Mouse (Mus musculus): ENCODE measurements at regions not wholly inside any gene's neighbourhood (a gene's known extent, or its start where the extent isn't known, plus 50 kb on each side); places are given as distances from the start of the nearest gene placed in this dataset.

DNA sequence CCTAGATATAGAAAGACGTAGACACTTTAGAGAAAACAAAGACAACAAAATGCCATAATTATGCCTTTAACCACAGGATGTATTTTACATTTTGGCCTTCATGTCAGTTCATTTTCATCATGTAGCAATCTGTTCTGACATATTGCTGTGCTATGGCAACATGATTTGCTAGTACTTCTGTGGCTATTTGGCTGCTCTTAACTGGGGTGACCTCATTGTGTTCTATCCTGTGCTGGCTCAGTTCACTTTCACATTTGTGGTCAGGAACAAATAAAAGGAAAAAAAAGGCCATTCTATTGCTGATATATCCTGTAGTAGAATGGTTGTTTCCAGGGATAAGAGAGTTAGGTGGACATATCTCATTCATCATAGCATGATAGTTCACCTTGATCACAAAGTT, 758.5 kb downstream of the Pla2g4a start:
- Histone ChIP-seq H3K27ac (ENCODE audit: control insufficient read depth, low read depth, low read length) (no peak overlapping the region), H3K27me3 (ENCODE audit: control insufficient read depth in 1 of 2, insufficient read depth in 2 of 2, low read length in 2 of 2) (no peaks in the 10 kb centered on the region), H3K9me3 (replicated peaks; ENCODE audit: insufficient read depth, low read length) (no peaks in the 10 kb centered on the region), H3K4me1 (ENCODE audit: control insufficient read depth in 1 of 2, insufficient read depth in 2 of 2, low read length in 2 of 2) (no peaks in the 10 kb centered on the region), H3K9ac (ENCODE audit: control insufficient read depth, low read depth, low read length, poor library complexity, severe bottlenecking) (no peak overlapping the region), H3K79me2 (ENCODE audit: control insufficient read depth, insufficient read depth, low read length, poor library complexity) (no peaks in the 10 kb centered on the region), H3K4me3 (ENCODE audit: control insufficient read depth in 1 of 2, insufficient read depth in 1 of 2, low read depth in 2 of 2, low read length in 2 of 2) (no peak overlapping the region), H3K36me3 (ENCODE audit: control insufficient read depth in 1 of 2, insufficient read depth in 2 of 2, low read length in 2 of 2) (peaks cover 0 to 2% of the 10 kb centered on the region in 2 experiments; a peak in 1 of 4 replicates)
- TF ChIP-seq MAFK (IDR thresholded peaks at IDR 0.05; ENCODE audit: borderline replicate concordance, low read depth, low read length) (no peak), CHD2 (IDR thresholded peaks at IDR 0.05; ENCODE audit: low read length) (no peak)
- DNase-seq (ENCODE audit: low read depth, low spot score): no peak

DNA sequence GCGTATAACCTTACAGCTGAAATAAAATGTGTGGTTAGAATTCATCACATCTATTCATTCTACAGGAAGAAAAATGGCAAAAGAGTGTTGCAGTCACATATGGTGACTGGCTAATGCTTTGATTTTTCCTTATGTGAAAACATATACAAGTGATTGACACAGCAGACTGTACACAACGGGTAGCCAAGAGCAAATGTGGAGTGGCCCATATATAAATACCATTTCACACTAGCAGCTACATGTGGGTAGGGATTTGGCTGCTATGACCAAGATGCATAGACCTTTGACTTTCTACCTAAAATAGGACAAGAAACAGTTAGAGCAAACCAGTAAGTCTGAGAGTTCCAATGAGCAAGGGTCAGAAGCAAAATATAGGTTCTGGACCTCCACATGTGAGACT, 761.8 kb downstream of the Pla2g4a start:
- DNase-seq (ENCODE audit: low read depth, low spot score): no peak
- no peak for TF ChIP-seq MAFK (IDR thresholded peaks at IDR 0.05; ENCODE audit: borderline replicate concordance, low read depth, low read length)
- no peak for TF ChIP-seq GABPA (IDR thresholded peaks at IDR 0.05; ENCODE audit: low read depth, low read length)
- TF ChIP-seq TCF12 (IDR thresholded peaks at IDR 0.05; ENCODE audit: low read depth, low read length): no peak
- TF ChIP-seq TBP (IDR thresholded peaks at IDR 0.05; ENCODE audit: low read depth, low read length): no peak
- no peak for TF ChIP-seq E2F4 (IDR thresholded peaks at IDR 0.05; ENCODE audit: borderline replicate concordance, low read depth, low read length)
- TF ChIP-seq ELF1 (IDR thresholded peaks at IDR 0.05; ENCODE audit: low read depth, low read length): no peak
- no peak for TF ChIP-seq UBTF (IDR thresholded peaks at IDR 0.05; ENCODE audit: borderline replicate concordance, insufficient read depth, low read depth, low read length)
- no peak for TF ChIP-seq JUND (IDR thresholded peaks at IDR 0.05; ENCODE audit: low read depth, low read length)
- no peak for TF ChIP-seq CTCF (IDR thresholded peaks at IDR 0.05 in 2 of 3, conservative IDR thresholded peaks at IDR 0.05 in 1 of 3; ENCODE audit: control insufficient read depth in 1 of 3, insufficient read depth in 1 of 3, low read depth in 2 of 3, low read length in 3 of 3, poor library complexity in 1 of 3, severe bottlenecking in 1 of 3)
- TF ChIP-seq ETS1 (IDR thresholded peaks at IDR 0.05; ENCODE audit: low read depth, low read length): no peak
- no peak for TF ChIP-seq USF2 (IDR thresholded peaks at IDR 0.05; ENCODE audit: borderline replicate concordance in 1 of 2, insufficient read depth in 1 of 2, low read depth in 1 of 2, low read length in 2 of 2)
- no peak for TF ChIP-seq SIN3A (IDR thresholded peaks at IDR 0.05; ENCODE audit: low read length)
- no peak for TF ChIP-seq POLR2AphosphoS2 (IDR thresholded peaks at IDR 0.05; ENCODE audit: low read length)
- no peak for TF ChIP-seq HCFC1 (IDR thresholded peaks at IDR 0.05; ENCODE audit: low read depth, low read length)
- no peak for TF ChIP-seq SMC3 (IDR thresholded peaks at IDR 0.05; ENCODE audit: low read depth, low read length)
- no peak for TF ChIP-seq RCOR1 (IDR thresholded peaks at IDR 0.05; ENCODE audit: low read depth, low read length)
- no peak for TF ChIP-seq MEF2A (IDR thresholded peaks at IDR 0.05; ENCODE audit: extremely low read depth, insufficient replicate concordance, low read depth, low read length, poor library complexity, severe bottlenecking)
- TF ChIP-seq MAX (IDR thresholded peaks at IDR 0.05; ENCODE audit: low read length): no peak
- TF ChIP-seq MXI1 (IDR thresholded peaks at IDR 0.05; ENCODE audit: low read depth, low read length): no peak
- Histone ChIP-seq H3K79me2 (ENCODE audit: control insufficient read depth, insufficient read depth, low read length, poor library complexity) (no peaks in the 10 kb centered on the region), H3K27ac (ENCODE audit: control insufficient read depth, low read depth, low read length) (no peak overlapping the region), H3K9ac (ENCODE audit: control insufficient read depth, low read depth, low read length, poor library complexity, severe bottlenecking) (no peak overlapping the region), H3K36me3 (ENCODE audit: control insufficient read depth in 1 of 2, insufficient read depth in 2 of 2, low read length in 2 of 2) (no peaks in the 10 kb centered on the region), H3K27me3 (ENCODE audit: control insufficient read depth in 1 of 2, insufficient read depth in 2 of 2, low read length in 2 of 2) (no peaks in the 10 kb centered on the region), H3K4me1 (ENCODE audit: control insufficient read depth in 1 of 2, insufficient read depth in 2 of 2, low read length in 2 of 2) (no peaks in the 10 kb centered on the region), H3K4me3 (ENCODE audit: control insufficient read depth in 1 of 2, insufficient read depth in 1 of 2, low read depth in 2 of 2, low read length in 2 of 2) (no peak overlapping the region), H3K9me3 (replicated peaks; ENCODE audit: insufficient read depth, low read length) (no peaks in the 10 kb centered on the region)
